Mouse (Mus musculus): ENCODE measurements around the gene Rin3. TPM values are rescaled to one million over a fixed set of nuclear protein-coding genes. Genes with fewer than 3 reads are reported as not detected.
A peak's percentile ranks its signal among the peaks of the same experiment; 100 is the strongest.

Gene Rin3
- polyA plus RNA-seq, 1 experiment from 2014 or later: 10.5 TPM

DNA sequence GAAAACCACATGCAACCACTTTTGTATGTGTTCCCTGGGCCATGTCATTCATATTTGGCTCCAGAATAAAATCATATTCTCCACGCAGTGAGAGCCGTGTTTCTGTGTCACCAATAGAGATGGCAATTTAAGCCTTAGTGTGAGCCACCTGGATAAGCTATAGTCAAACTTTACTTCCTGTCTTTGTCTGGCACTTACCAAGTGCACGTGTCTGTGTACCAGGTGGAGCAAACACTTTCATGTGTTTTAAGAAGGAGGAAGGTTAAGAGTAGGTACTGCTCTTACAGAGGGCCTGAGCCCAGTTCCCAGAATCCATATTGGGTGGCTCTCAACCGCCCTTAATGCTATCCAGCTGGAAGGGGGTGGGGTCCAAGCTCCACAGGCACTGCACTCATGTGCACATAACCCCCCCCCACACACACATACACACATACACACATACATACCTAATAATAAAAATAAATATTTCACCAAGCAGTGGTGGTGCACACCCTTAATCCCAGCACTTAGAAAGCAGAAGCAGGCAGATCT is 142.3 kb downstream of the Rin3 start:
- no peak for TF ChIP-seq CTCF (IDR thresholded peaks at IDR 0.05; ENCODE audit: low read depth)
- Histone ChIP-seq H3K4me1 (replicated peaks; ENCODE audit: control insufficient read depth, insufficient read depth, low read length) (0 out of 2 replicates have a peak, but pooled peaks cover 3% of the 10 kb centered on the region), H3K4me2 (replicated peaks; ENCODE audit: low read depth) (no peak overlapping the region), H3K27me3 (replicated peaks; ENCODE audit: control insufficient read depth, insufficient read depth, low read length) (no peaks in the 10 kb centered on the region), H3K36me3 (ENCODE audit: control insufficient read depth, insufficient read depth) (no peaks in the 10 kb centered on the region; the same call in 1 of the 2 replicates), H3K9me3 (ENCODE audit: control insufficient read depth) (no peaks in the 10 kb centered on the region), H3K27ac (ENCODE audit: low read depth, low read length) (no peak overlapping the region), H3K9ac (ENCODE audit: low read depth, low read length) (no peak overlapping the region), H3K4me3 (ENCODE audit: low read depth, low read length) (no peak overlapping the region)
- ATAC-seq: no peak
- 72% methylated on average over 4 of the region's 4 CpGs for WGBS

DNA sequence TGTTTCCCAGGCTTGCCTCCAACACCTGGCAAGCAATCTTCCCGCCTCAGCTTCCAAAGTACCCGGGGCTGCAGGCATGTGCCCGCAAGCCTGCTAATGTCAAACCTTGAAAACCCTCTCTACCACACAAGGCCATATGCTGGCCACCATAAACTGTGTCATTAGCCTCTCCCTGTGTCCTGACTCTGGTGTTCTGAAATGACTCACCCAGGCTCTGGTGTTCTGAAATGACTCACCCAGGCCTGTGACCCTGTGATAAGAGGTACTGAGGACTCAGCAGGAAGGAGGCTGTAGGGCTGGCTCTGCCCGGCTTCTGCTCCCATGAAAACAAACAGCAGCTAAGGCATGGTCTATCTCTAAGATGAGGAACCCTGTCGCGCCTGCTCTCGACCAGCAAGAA is 143.4 kb downstream of the Rin3 start:
- peak; percentile 94 for ATAC-seq

DNA sequence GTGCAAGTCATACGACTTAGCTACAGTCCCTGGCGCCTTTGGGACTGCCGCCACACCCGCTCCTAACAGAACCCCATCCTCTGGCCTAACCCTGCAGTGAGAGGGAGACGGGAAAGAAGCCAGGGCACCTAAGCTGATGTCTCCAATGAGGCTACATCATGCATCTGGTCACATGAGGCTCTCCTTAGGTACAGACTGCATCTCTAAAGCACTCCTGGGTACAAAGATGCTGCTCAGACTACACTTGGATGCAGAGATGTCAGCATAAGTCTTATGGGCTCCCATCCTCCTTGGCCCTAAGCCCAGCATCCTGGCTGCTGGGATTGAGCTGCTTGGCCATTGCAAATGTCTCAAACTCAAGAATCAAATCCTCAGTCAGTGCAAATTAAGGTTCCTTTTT is 146.8 kb downstream of the Rin3 start:
- H3K4me1 ChIP-seq (replicated peaks; ENCODE audit: control insufficient read depth, insufficient read depth, low read length): 0 out of 2 replicates have a peak, but pooled peaks cover 7% of the 10 kb centered on the region
- no peak overlapping the region for H3K4me2 ChIP-seq (replicated peaks; ENCODE audit: low read depth)
- WGBS: 89% methylated on average over 5 of the region's 5 CpGs
- no peaks in the 10 kb centered on the region for H3K36me3 ChIP-seq (ENCODE audit: control insufficient read depth, insufficient read depth)
- H3K9ac ChIP-seq (ENCODE audit: low read depth, low read length): no peak overlapping the region
- no peak for ATAC-seq
- H3K9me3 ChIP-seq (ENCODE audit: control insufficient read depth): no peaks in the 10 kb centered on the region
- H3K4me3 ChIP-seq (ENCODE audit: low read depth, low read length): no peak overlapping the region
- no peak overlapping the region for H3K27ac ChIP-seq (ENCODE audit: low read depth, low read length)
- TF ChIP-seq CTCF (IDR thresholded peaks at IDR 0.05; ENCODE audit: low read depth): no peak
- no peaks in the 10 kb centered on the region for H3K27me3 ChIP-seq (replicated peaks; ENCODE audit: control insufficient read depth, insufficient read depth, low read length)

More for the DNA sequence above, 143.4 kb downstream of the Rin3 start:
- TF ChIP-seq CTCF (IDR thresholded peaks at IDR 0.05; ENCODE audit: low read depth): no peak
- Histone ChIP-seq H3K9me3 (ENCODE audit: control insufficient read depth) (no peaks in the 10 kb centered on the region), H3K4me3 (ENCODE audit: low read depth, low read length) (no peak overlapping the region), H3K27me3 (replicated peaks; ENCODE audit: control insufficient read depth, insufficient read depth, low read length) (no peaks in the 10 kb centered on the region), H3K4me2 (replicated peaks; ENCODE audit: low read depth) (no peak overlapping the region), H3K27ac (ENCODE audit: low read depth, low read length) (peak overlapping the region; percentile 62), H3K4me1 (replicated peaks; ENCODE audit: control insufficient read depth, insufficient read depth, low read length) (0 out of 2 replicates have a peak, but pooled peaks cover 3% of the 10 kb centered on the region), H3K9ac (ENCODE audit: low read depth, low read length) (no peak overlapping the region), H3K36me3 (ENCODE audit: control insufficient read depth, insufficient read depth) (no peaks in the 10 kb centered on the region; the same call in 1 of the 2 replicates)
- whole genome bisulfite sequencing: 68% methylated on average over 7 of the region's 7 CpGs

DNA sequence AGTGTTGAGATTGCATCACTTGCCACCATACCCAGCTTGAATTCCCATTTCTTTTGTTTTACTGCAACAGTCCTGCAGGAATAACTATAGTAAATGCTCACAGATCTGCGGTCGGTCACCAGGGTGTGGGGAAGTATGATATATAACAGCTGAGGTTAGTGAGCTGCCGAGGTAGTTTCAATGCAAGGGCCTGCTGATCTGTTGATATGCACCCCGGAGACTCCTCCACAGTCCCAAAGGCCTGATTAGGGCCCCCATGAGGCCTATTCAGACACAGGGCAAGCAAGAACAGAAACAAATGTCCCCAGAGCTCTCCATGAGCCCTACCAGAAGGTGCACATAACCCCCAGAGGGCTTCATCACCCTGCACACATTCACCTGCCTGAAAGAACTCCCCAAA is 147.4 kb downstream of the Rin3 start:
- Histone ChIP-seq H3K27me3 (replicated peaks; ENCODE audit: control insufficient read depth, insufficient read depth, low read length) (no peaks in the 10 kb centered on the region), H3K9me3 (ENCODE audit: control insufficient read depth) (no peaks in the 10 kb centered on the region), H3K27ac (ENCODE audit: low read depth, low read length) (no peak overlapping the region), H3K4me2 (replicated peaks; ENCODE audit: low read depth) (no peak overlapping the region), H3K4me1 (replicated peaks; ENCODE audit: control insufficient read depth, insufficient read depth, low read length) (0 out of 2 replicates have a peak, but pooled peaks cover 4% of the 10 kb centered on the region), H3K36me3 (ENCODE audit: control insufficient read depth, insufficient read depth) (no peaks in the 10 kb centered on the region), H3K9ac (ENCODE audit: low read depth, low read length) (no peak overlapping the region), H3K4me3 (ENCODE audit: low read depth, low read length) (no peak overlapping the region)
- TF ChIP-seq CTCF (IDR thresholded peaks at IDR 0.05; ENCODE audit: low read depth): no peak
- WGBS: 78% methylated on average over 4 of the region's 4 CpGs
- ATAC-seq: no peak

DNA sequence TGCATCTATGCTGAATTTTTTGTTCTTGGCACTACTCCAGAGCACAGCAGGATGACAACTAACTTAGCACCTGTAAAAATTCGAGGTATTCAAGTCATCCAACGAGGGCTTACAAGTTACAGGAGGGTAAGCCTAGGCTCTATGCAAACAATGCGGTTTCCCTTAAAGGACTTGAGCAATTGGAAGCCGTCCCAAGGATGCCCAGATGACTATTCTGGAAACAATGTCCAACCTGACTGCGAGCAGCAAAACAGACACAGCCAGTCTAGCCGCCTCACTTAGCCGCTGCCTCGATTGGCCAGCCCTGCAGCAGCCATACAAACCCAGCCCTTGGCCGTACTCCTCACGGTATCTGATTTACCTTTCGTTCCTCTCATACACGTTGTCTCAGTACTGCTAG is 149.4 kb downstream of the Rin3 start:
- TF ChIP-seq CTCF (IDR thresholded peaks at IDR 0.05; ENCODE audit: low read depth): no peak
- Histone ChIP-seq H3K4me3 (ENCODE audit: low read depth, low read length) (no peak overlapping the region), H3K4me1 (replicated peaks; ENCODE audit: control insufficient read depth, insufficient read depth, low read length) (0 out of 2 replicates have a peak, but pooled peaks cover 4% of the 10 kb centered on the region), H3K36me3 (ENCODE audit: control insufficient read depth, insufficient read depth) (no peaks in the 10 kb centered on the region), H3K9me3 (ENCODE audit: control insufficient read depth) (no peaks in the 10 kb centered on the region), H3K27ac (ENCODE audit: low read depth, low read length) (no peak overlapping the region), H3K4me2 (replicated peaks; ENCODE audit: low read depth) (no peak overlapping the region), H3K9ac (ENCODE audit: low read depth, low read length) (no peak overlapping the region), H3K27me3 (replicated peaks; ENCODE audit: control insufficient read depth, insufficient read depth, low read length) (no peaks in the 10 kb centered on the region)
- WGBS: 73% methylated on average over 12 of the region's 12 CpGs
- no peak for ATAC-seq

DNA sequence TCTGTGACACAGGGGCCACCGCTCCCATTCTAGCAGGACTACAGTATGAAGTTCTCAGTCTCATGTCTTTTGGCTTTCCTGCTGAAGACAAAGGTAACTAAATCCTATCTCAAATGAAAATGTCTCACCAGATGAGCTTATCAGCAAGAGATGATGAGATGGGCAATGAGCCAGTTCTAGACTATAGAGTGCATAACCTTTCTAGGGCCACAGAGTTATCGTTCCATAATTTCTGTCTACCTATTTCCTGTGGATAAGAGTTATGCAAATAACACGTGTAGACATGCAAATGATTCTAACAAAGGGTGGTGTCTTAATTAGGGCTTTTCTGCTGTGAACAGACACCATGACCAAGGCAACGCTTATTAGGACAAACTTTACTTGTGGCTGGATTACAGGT is 151.3 kb downstream of the Rin3 start:
- no peak for TF ChIP-seq CTCF (IDR thresholded peaks at IDR 0.05; ENCODE audit: low read depth)
- no peaks in the 10 kb centered on the region for H3K9me3 ChIP-seq (ENCODE audit: control insufficient read depth)
- no peak overlapping the region for H3K27ac ChIP-seq (ENCODE audit: low read depth, low read length)
- H3K27me3 ChIP-seq (replicated peaks; ENCODE audit: control insufficient read depth, insufficient read depth, low read length): no peaks in the 10 kb centered on the region
- no peak overlapping the region for H3K4me2 ChIP-seq (replicated peaks; ENCODE audit: low read depth)
- no peak for ATAC-seq
- H3K36me3 ChIP-seq (ENCODE audit: control insufficient read depth, insufficient read depth): no peaks in the 10 kb centered on the region
- WGBS: 69% methylated on average over 4 of the region's 4 CpGs
- H3K4me3 ChIP-seq (ENCODE audit: low read depth, low read length): no peak overlapping the region
- H3K4me1 ChIP-seq (replicated peaks; ENCODE audit: control insufficient read depth, insufficient read depth, low read length): 0 out of 2 replicates have a peak, but pooled peaks cover 9% of the 10 kb centered on the region
- no peak overlapping the region for H3K9ac ChIP-seq (ENCODE audit: low read depth, low read length)
